Mouse (Mus musculus): ENCODE data around the gene Dok5. TPM values are rescaled to one million over a fixed set of nuclear protein-coding genes. Genes with fewer than 3 reads are reported as not detected.

Gene Dok5
- polyA plus RNA-seq, 1 experiment from 2014 or later = 64.5 TPM

- Histone ChIP-seq H3K4me2 (ENCODE audit: low read length) (no peak overlapping the region), H3K9ac (ENCODE audit: low read depth, low read length) (no peak overlapping the region), H3K36me3 (ENCODE audit: control insufficient read depth, insufficient read depth, low read length) (no peaks in the 10 kb centered on the region), H3K4me1 (ENCODE audit: control insufficient read depth, insufficient read depth, low read depth, low read length) (peaks cover 17% of the 10 kb centered on the region), H3K27ac (ENCODE audit: low read depth, low read length) (no peak overlapping the region), H3K4me3 (ENCODE audit: low read length) (no peak overlapping the region), H3K9me3 (ENCODE audit: control insufficient read depth, low read length) (no peaks in the 10 kb centered on the region), H3K27me3 (replicated peaks; ENCODE audit: control insufficient read depth, insufficient read depth, low read length) (no peaks in the 10 kb centered on the region)
- 71% methylated on average over 10 of the region's 10 CpGs for WGBS
- ATAC-seq = no peak
Observed at GRCm38 (mm10) chr2:170752191-170752850, 20.7 kb downstream of the Dok5 start.

- no peak overlapping the region for H3K27ac ChIP-seq (ENCODE audit: low read depth, low read length)
- H3K9ac ChIP-seq (ENCODE audit: low read depth, low read length) = no peak overlapping the region
- no peaks in the 10 kb centered on the region for H3K27me3 ChIP-seq (replicated peaks; ENCODE audit: control insufficient read depth, insufficient read depth, low read length)
- H3K4me1 ChIP-seq (ENCODE audit: control insufficient read depth, insufficient read depth, low read depth, low read length) = peaks cover 26% of the 10 kb centered on the region
- no peaks in the 10 kb centered on the region for H3K36me3 ChIP-seq (ENCODE audit: control insufficient read depth, insufficient read depth, low read length)
- no peak overlapping the region for H3K4me3 ChIP-seq (ENCODE audit: low read length)
- no peak for ATAC-seq
- WGBS = 62% methylated on average over 2 of the region's 2 CpGs
- H3K4me2 ChIP-seq (ENCODE audit: low read length) = no peak overlapping the region
- H3K9me3 ChIP-seq (ENCODE audit: control insufficient read depth, low read length) = no peaks in the 10 kb centered on the region
Observed at GRCm38 (mm10) chr2:170755817-170756216, 24.2 kb downstream of the Dok5 start.

GRCm38 (mm10) chr2:170756667-170757066 lies 25.1 kb downstream of the Dok5 start:
- H3K4me1 ChIP-seq (ENCODE audit: control insufficient read depth, insufficient read depth, low read depth, low read length) = peaks cover 26% of the 10 kb centered on the region
- H3K9ac ChIP-seq (ENCODE audit: low read depth, low read length) = no peak overlapping the region
- H3K4me3 ChIP-seq (ENCODE audit: low read length) = no peak overlapping the region
- H3K9me3 ChIP-seq (ENCODE audit: control insufficient read depth, low read length) = no peaks in the 10 kb centered on the region
- 0 out of 2 replicates have a peak overlapping the region, but pooled peaks have one; percentile 72 for H3K27ac ChIP-seq (ENCODE audit: low read depth, low read length)
- no peak for ATAC-seq
- no peaks in the 10 kb centered on the region for H3K27me3 ChIP-seq (replicated peaks; ENCODE audit: control insufficient read depth, insufficient read depth, low read length)
- no peak overlapping the region; the same call in 1 of the 2 replicates for H3K4me2 ChIP-seq (ENCODE audit: low read length)
- no peaks in the 10 kb centered on the region for H3K36me3 ChIP-seq (ENCODE audit: control insufficient read depth, insufficient read depth, low read length)
- 29% methylated on average over 7 of the region's 7 CpGs for WGBS

- WGBS = 33% methylated on average over 13 of the region's 14 CpGs
- Histone ChIP-seq H3K9me3 (ENCODE audit: control insufficient read depth, low read length) (no peaks in the 10 kb centered on the region), H3K4me3 (ENCODE audit: low read length) (no peak overlapping the region), H3K36me3 (ENCODE audit: control insufficient read depth, insufficient read depth, low read length) (no peaks in the 10 kb centered on the region), H3K27ac (ENCODE audit: low read depth, low read length) (peak overlapping the region; percentile 72), H3K4me2 (ENCODE audit: low read length) (peak overlapping the region; percentile 17; the same call in 1 of the 2 replicates), H3K4me1 (ENCODE audit: control insufficient read depth, insufficient read depth, low read depth, low read length) (peaks cover 26% of the 10 kb centered on the region), H3K9ac (ENCODE audit: low read depth, low read length) (peak overlapping the region; percentile 38), H3K27me3 (replicated peaks; ENCODE audit: control insufficient read depth, insufficient read depth, low read length) (no peaks in the 10 kb centered on the region)
- ATAC-seq = peak; percentile 83
Observed at GRCm38 (mm10) chr2:170757228-170757875, 25.7 kb downstream of the Dok5 start.

GRCm38 (mm10) chr2:170758201-170758600 lies 26.6 kb downstream of the Dok5 start:
- Histone ChIP-seq H3K4me3 (ENCODE audit: low read length) (no peak overlapping the region), H3K9ac (ENCODE audit: low read depth, low read length) (no peak overlapping the region), H3K36me3 (ENCODE audit: control insufficient read depth, insufficient read depth, low read length) (no peaks in the 10 kb centered on the region), H3K4me1 (ENCODE audit: control insufficient read depth, insufficient read depth, low read depth, low read length) (peaks cover 24% of the 10 kb centered on the region), H3K9me3 (ENCODE audit: control insufficient read depth, low read length) (no peaks in the 10 kb centered on the region), H3K27me3 (replicated peaks; ENCODE audit: control insufficient read depth, insufficient read depth, low read length) (no peaks in the 10 kb centered on the region), H3K4me2 (ENCODE audit: low read length) (no peak overlapping the region), H3K27ac (ENCODE audit: low read depth, low read length) (no peak overlapping the region)
- 49% methylated on average over 5 of the region's 5 CpGs for WGBS
- ATAC-seq = peak; percentile 46; the same call in 1 of the 2 replicates

DNA sequence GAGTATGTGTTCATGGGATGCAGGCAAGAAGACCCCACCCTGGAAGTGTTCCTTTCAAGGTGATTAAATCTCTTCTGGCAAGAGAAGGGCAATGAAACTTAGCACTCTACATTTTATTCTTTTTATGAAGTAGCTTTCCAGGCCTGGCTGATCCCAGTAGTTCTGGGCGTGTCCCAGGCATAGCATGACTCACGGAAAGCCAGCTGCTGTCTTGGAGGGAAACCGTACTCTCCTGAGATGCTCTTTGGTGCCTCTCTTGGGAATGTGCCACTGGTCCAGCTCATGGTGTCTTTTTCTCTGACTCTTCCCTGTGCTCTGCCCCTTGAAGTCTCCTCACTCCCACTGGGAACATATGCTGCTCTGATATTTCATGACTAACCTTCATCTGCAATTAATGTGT lies 33.1 kb downstream of the Dok5 start:
- H3K4me3 ChIP-seq (ENCODE audit: low read length) = no peak overlapping the region
- H3K9me3 ChIP-seq (ENCODE audit: control insufficient read depth, low read length) = no peaks in the 10 kb centered on the region
- no peak for ATAC-seq
- no peaks in the 10 kb centered on the region for H3K4me1 ChIP-seq (ENCODE audit: control insufficient read depth, insufficient read depth, low read depth, low read length)
- 77% methylated on average over 3 of the region's 3 CpGs for WGBS
- no peak overlapping the region for H3K27ac ChIP-seq (ENCODE audit: low read depth, low read length)
- H3K9ac ChIP-seq (ENCODE audit: low read depth, low read length) = no peak overlapping the region
- no peak overlapping the region for H3K4me2 ChIP-seq (ENCODE audit: low read length)
- H3K27me3 ChIP-seq (replicated peaks; ENCODE audit: control insufficient read depth, insufficient read depth, low read length) = no peaks in the 10 kb centered on the region
- H3K36me3 ChIP-seq (ENCODE audit: control insufficient read depth, insufficient read depth, low read length) = no peaks in the 10 kb centered on the region

GRCm38 (mm10) chr2:170767243-170767642 lies 35.6 kb downstream of the Dok5 start:
- H3K27ac ChIP-seq (ENCODE audit: low read depth, low read length) = no peak overlapping the region
- no peaks in the 10 kb centered on the region for H3K9me3 ChIP-seq (ENCODE audit: control insufficient read depth, low read length)
- H3K4me3 ChIP-seq (ENCODE audit: low read length) = no peak overlapping the region
- no peaks in the 10 kb centered on the region for H3K27me3 ChIP-seq (replicated peaks; ENCODE audit: control insufficient read depth, insufficient read depth, low read length)
- H3K4me2 ChIP-seq (ENCODE audit: low read length) = no peak overlapping the region
- 34% methylated on average over 8 of the region's 8 CpGs for WGBS
- ATAC-seq = 0 out of 2 replicates have a peak, but pooled peaks have one; percentile 18
- H3K36me3 ChIP-seq (ENCODE audit: control insufficient read depth, insufficient read depth, low read length) = no peaks in the 10 kb centered on the region
- H3K4me1 ChIP-seq (ENCODE audit: control insufficient read depth, insufficient read depth, low read depth, low read length) = peaks cover 7% of the 10 kb centered on the region
- H3K9ac ChIP-seq (ENCODE audit: low read depth, low read length) = no peak overlapping the region

DNA sequence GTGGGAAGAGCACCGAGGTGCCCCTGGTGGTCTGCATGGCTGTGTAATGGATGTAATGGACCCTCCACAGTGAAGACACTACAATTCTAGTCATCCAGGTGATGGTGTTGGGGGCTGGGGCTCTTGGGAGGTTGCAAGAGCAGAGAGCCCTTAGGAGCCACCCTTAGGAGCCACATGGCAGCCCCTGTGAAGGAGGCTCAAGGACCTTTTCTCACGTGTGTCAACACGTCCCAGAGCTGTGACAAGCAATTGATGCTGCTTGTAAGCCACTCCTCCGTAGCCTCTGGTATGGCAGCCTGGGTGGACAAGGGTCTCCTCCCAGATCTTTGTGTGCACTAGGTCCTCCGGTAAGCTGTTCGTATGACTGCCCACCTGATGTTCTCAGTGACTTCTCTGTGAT lies 37.1 kb downstream of the Dok5 start:
- Histone ChIP-seq H3K4me3 (ENCODE audit: low read length) (no peak overlapping the region), H3K4me1 (ENCODE audit: control insufficient read depth, insufficient read depth, low read depth, low read length) (peaks cover 14% of the 10 kb centered on the region), H3K27me3 (replicated peaks; ENCODE audit: control insufficient read depth, insufficient read depth, low read length) (no peaks in the 10 kb centered on the region), H3K9me3 (ENCODE audit: control insufficient read depth, low read length) (no peaks in the 10 kb centered on the region), H3K4me2 (ENCODE audit: low read length) (no peak overlapping the region), H3K36me3 (ENCODE audit: control insufficient read depth, insufficient read depth, low read length) (no peaks in the 10 kb centered on the region), H3K9ac (ENCODE audit: low read depth, low read length) (no peak overlapping the region), H3K27ac (ENCODE audit: low read depth, low read length) (no peak overlapping the region)
- no peak for ATAC-seq
- WGBS = 90% methylated on average over 6 of the region's 6 CpGs

- Histone ChIP-seq H3K9me3 (ENCODE audit: control insufficient read depth, low read length) (no peaks in the 10 kb centered on the region), H3K9ac (ENCODE audit: low read depth, low read length) (no peak overlapping the region), H3K4me3 (ENCODE audit: low read length) (no peak overlapping the region), H3K27ac (ENCODE audit: low read depth, low read length) (no peak overlapping the region), H3K4me1 (ENCODE audit: control insufficient read depth, insufficient read depth, low read depth, low read length) (peaks cover 14% of the 10 kb centered on the region), H3K27me3 (replicated peaks; ENCODE audit: control insufficient read depth, insufficient read depth, low read length) (no peaks in the 10 kb centered on the region), H3K36me3 (ENCODE audit: control insufficient read depth, insufficient read depth, low read length) (no peaks in the 10 kb centered on the region), H3K4me2 (ENCODE audit: low read length) (no peak overlapping the region)
- 0% methylated on average over 1 of the region's 1 CpGs for WGBS
- no peak for ATAC-seq
Observed at GRCm38 (mm10) chr2:170771555-170771954, 39.9 kb downstream of the Dok5 start.

Data from hindbrain, embryonic 16.5 days (tissue).